Mouse (Mus musculus): ENCODE data around the gene Psd4. TPM values are rescaled to one million over a fixed set of nuclear protein-coding genes. Genes with fewer than 3 reads are reported as not detected.

The Psd4 gene
- polyA plus RNA-seq, 1 experiment from 2014 or later: 1.3 TPM

DNA sequence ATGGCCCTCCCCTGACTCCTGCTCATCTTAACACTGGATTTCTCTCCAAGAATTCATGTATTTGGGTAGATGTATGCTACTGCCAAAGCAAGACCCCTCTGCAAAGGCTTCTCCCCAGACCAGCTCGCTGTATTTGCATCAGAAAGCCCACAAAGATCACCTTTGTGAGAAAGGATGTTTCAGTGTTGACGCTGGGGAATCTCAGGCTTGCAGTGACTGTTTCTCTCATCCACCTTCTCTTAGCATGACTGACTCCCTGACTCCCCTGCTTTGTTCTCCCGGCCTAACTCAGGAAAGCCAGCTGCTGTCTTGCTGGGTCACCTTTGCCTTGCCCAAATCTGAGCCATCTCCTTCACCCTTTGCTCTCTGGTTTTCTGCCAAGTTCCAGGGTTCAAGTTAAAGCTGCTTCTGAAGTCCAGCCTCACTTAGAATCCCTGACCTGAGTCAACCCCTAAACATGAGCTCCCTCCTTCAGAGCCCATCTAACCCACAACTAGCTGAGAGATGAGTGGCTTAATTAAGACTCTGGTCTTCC, 75.9 kb downstream of the Psd4 start:
- Histone ChIP-seq H3K9me3 (no peaks in the 10 kb centered on the region), H3K4me3 (no peak overlapping the region), H3K4me2 (no peak overlapping the region), H3K27me3 (no peaks in the 10 kb centered on the region), H3K27ac (replicated peaks) (no peak overlapping the region), H3K9ac (no peak overlapping the region), H3K4me1 (replicated peaks) (0 out of 2 replicates have a peak, but pooled peaks cover 5% of the 10 kb centered on the region), H3K36me3 (peaks cover 4% of the 10 kb centered on the region; the same call in 1 of the 2 replicates)
- WGBS: 50% methylated on average over 3 of the region's 3 CpGs
- no peak for ATAC-seq (ENCODE audit: low read depth)

DNA sequence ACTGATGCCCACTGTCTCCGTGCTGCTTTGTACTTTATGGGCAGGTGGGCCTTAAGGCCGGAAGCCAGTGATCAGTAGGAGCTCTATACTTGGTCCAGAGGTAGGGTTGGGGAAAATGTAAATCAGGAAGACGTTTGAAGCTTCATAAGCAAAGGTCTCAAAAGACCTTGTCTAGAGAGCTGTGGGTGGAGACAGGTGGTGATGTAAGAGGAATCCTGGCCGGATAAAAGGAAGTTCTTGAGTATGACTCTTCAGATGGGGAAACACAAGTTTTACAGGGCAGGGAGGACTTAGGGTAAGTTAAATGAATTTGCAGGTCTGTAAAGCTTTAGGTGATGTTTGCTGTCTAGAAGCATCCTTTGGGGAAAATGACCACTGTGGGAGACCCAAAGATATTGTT, 81.7 kb downstream of the Psd4 start:
- no peaks in the 10 kb centered on the region for H3K27me3 ChIP-seq

GRCm38 (mm10) chr2:24453206-24453605, 85.8 kb downstream of the Psd4 start:
- Histone ChIP-seq H3K4me1 (replicated peaks) (peaks cover 38% of the 10 kb centered on the region), H3K27me3 (no peaks in the 10 kb centered on the region), H3K27ac (replicated peaks) (peak overlapping the region; percentile 92), H3K36me3 (no peaks in the 10 kb centered on the region), H3K4me2 (no peak overlapping the region), H3K4me3 (no peak overlapping the region), H3K9me3 (no peaks in the 10 kb centered on the region), H3K9ac (no peak overlapping the region)
- 75% methylated on average over 5 of the region's 5 CpGs for WGBS
- no peak for ATAC-seq (ENCODE audit: low read depth)

More for the DNA sequence above, 81.7 kb downstream of the Psd4 start:
- H3K4me3 ChIP-seq: no peak overlapping the region
- ATAC-seq (ENCODE audit: low read depth): no peak
- H3K9ac ChIP-seq: no peak overlapping the region
- no peak overlapping the region for H3K4me2 ChIP-seq
- H3K9me3 ChIP-seq: no peaks in the 10 kb centered on the region
- H3K4me1 ChIP-seq (replicated peaks): peaks cover 9% of the 10 kb centered on the region
- no peaks in the 10 kb centered on the region for H3K36me3 ChIP-seq
- no peak overlapping the region for H3K27ac ChIP-seq (replicated peaks)
- WGBS: 87% methylated on average over 4 of the region's 4 CpGs

- H3K36me3 ChIP-seq: no peaks in the 10 kb centered on the region
- peak; percentile 92 for ATAC-seq (ENCODE audit: low read depth)
- no peak overlapping the region for H3K4me2 ChIP-seq
- H3K9me3 ChIP-seq: no peaks in the 10 kb centered on the region
- H3K27ac ChIP-seq (replicated peaks): peak overlapping the region; percentile 92
- peak overlapping the region; percentile 50; the same call in 1 of the 2 replicates for H3K9ac ChIP-seq
- peaks cover 41% of the 10 kb centered on the region for H3K4me1 ChIP-seq (replicated peaks)
- H3K27me3 ChIP-seq: no peaks in the 10 kb centered on the region
- 42% methylated on average over 1 of the region's 1 CpGs for WGBS
- H3K4me3 ChIP-seq: no peak overlapping the region
Observed at GRCm38 (mm10) chr2:24454429-24455011, 87.1 kb downstream of the Psd4 start.

DNA sequence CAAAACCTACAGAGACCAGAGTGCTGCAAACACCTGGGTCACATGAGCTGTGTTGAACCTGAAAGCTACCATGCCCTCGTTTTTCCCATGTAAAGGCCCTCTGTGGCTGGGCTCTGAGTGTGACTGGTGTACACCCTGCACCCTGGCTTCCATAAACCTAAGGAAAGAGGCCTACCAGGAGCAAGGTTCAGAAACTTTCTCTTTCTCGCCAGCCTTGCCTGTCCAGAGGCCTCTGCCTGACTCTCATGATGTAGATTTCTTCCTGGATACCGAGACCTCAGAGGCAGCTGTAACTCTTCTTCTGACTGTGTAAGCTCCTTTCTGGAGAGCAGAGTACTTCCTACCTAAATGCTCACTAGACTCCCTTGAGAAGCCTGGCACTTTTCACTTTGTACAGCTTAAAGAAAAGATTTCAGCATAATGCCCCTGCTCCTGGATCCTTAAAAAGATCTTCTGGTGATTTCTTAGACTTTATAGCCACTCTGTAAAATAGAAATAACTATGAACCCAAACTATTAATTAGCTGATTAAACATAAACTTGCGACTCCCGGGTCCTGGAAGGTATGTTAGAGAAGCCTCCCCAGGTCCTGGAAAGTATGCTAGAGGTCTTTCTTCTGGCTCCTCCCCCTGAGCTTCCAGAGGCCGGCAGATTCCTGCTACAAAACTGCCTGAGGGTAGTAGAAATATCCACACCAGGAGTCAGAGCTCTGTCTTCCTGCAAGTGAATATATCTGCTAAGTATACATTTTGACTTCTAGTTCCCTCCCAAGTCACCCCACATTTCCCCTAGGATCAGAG, 87.9 kb downstream of the Psd4 start:
- peak; percentile 12; the same call in 1 of the 2 replicates for ATAC-seq (ENCODE audit: low read depth)
- no peak overlapping the region for H3K4me3 ChIP-seq
- H3K4me2 ChIP-seq: no peak overlapping the region
- H3K4me1 ChIP-seq (replicated peaks): peaks cover 41% of the 10 kb centered on the region
- H3K27ac ChIP-seq (replicated peaks): peak overlapping the region; percentile 92
- H3K27me3 ChIP-seq: no peaks in the 10 kb centered on the region
- H3K9ac ChIP-seq: peak overlapping the region; percentile 50
- no peaks in the 10 kb centered on the region for H3K36me3 ChIP-seq
- H3K9me3 ChIP-seq: no peaks in the 10 kb centered on the region
- WGBS: 44% methylated on average over 6 of the region's 6 CpGs

GRCm38 (mm10) chr2:24456841-24457240, 89.5 kb downstream of the Psd4 start:
- Histone ChIP-seq H3K4me3 (no peak overlapping the region), H3K9ac (no peak overlapping the region), H3K27ac (replicated peaks) (peak overlapping the region; percentile 35; the same call in 1 of the 2 replicates), H3K9me3 (no peaks in the 10 kb centered on the region), H3K27me3 (peaks cover 1% of the 10 kb centered on the region; the same call in 1 of the 2 replicates), H3K4me2 (no peak overlapping the region), H3K36me3 (no peaks in the 10 kb centered on the region), H3K4me1 (replicated peaks) (peaks cover 41% of the 10 kb centered on the region)
- 88% methylated on average over 4 of the region's 4 CpGs for WGBS
- ATAC-seq (ENCODE audit: low read depth): no peak

- no peak overlapping the region for H3K27ac ChIP-seq (replicated peaks)
- H3K9me3 ChIP-seq: no peaks in the 10 kb centered on the region
- H3K27me3 ChIP-seq: peaks cover 3% of the 10 kb centered on the region; the same call in 1 of the 2 replicates
- 50% methylated on average over 9 of the region's 9 CpGs for WGBS
- no peak overlapping the region for H3K4me2 ChIP-seq
- ATAC-seq (ENCODE audit: low read depth): no peak
- no peak overlapping the region for H3K4me3 ChIP-seq
- no peak overlapping the region for H3K9ac ChIP-seq
- no peaks in the 10 kb centered on the region for H3K36me3 ChIP-seq
- peaks cover 22% of the 10 kb centered on the region for H3K4me1 ChIP-seq (replicated peaks)
Observed at GRCm38 (mm10) chr2:24460112-24460807, 92.9 kb downstream of the Psd4 start.

GRCm38 (mm10) chr2:24460808-24461127, 93.4 kb downstream of the Psd4 start:
- Histone ChIP-seq H3K27ac (replicated peaks) (no peak overlapping the region), H3K4me2 (no peak overlapping the region), H3K4me3 (no peak overlapping the region), H3K36me3 (no peaks in the 10 kb centered on the region), H3K9ac (no peak overlapping the region), H3K27me3 (peaks cover 3% of the 10 kb centered on the region; the same call in 1 of the 2 replicates), H3K9me3 (no peaks in the 10 kb centered on the region), H3K4me1 (replicated peaks) (peaks cover 16% of the 10 kb centered on the region)
- 27% methylated on average over 2 of the region's 2 CpGs for WGBS
- ATAC-seq (ENCODE audit: low read depth): no peak

Other genes starting within 250 kb of the Psd4 start
- not detected in 2 replicates for gene Il1f8, start 214.4 kb upstream of the Psd4 start, polyA plus RNA-seq (2015; fragmentation: Nextera tagmentation; extraction: Ambion mirVana)
- gene Il1f9, start 181.1 kb upstream of the Psd4 start, polyA plus RNA-seq (2015; fragmentation: Nextera tagmentation; extraction: Ambion mirVana): not detected in 2 replicates
- not detected in 2 replicates for gene Il1f6, start 152.2 kb upstream of the Psd4 start, polyA plus RNA-seq (2015; fragmentation: Nextera tagmentation; extraction: Ambion mirVana)
- not detected in 2 replicates for gene Il1f5, start 90.6 kb upstream of the Psd4 start, polyA plus RNA-seq (2015; fragmentation: Nextera tagmentation; extraction: Ambion mirVana)
- not detected in 2 replicates for gene Il1f10, start 76.4 kb upstream of the Psd4 start, polyA plus RNA-seq (2015; fragmentation: Nextera tagmentation; extraction: Ambion mirVana)
- gene Il1rn, start 30.7 kb upstream of the Psd4 start, polyA plus RNA-seq (2015; fragmentation: Nextera tagmentation; extraction: Ambion mirVana): 0.15 TPM in 2 replicates
- 53.2 and 58.0 TPM in 2 replicates for gene Pax8, start 108.0 kb downstream of the Psd4 start, polyA plus RNA-seq (2015; fragmentation: Nextera tagmentation; extraction: Ambion mirVana)